Mouse (Mus musculus) midbrain, embryonic 15.5 days (tissue): ENCODE data around the gene Plxnb1. TPM values are rescaled to one million over a fixed set of nuclear protein-coding genes. Genes with fewer than 3 reads are reported as not detected.

Source experiments
- ATAC-seq: fragments of 200-750 bp; cut with Nextera tagmentation; replicated peaks from 2 replicates; pipeline ENCODE4 v1.8.0; 2017; ENCODE audit warnings: moderate TSS enrichment
- H3K27ac ChIP-seq: fragments of 300-500 bp; sonication (generic); 2 replicates; pipeline ENCODE4 v1.5.1; 2015; ENCODE audit warnings: mild to moderate bottlenecking, inconsistent platforms
- H3K27me3 ChIP-seq: fragments of 300-500 bp; sonication (generic); replicated peaks from 2 replicates; pipeline ENCODE4 v1.6.1; 2015; ENCODE audit warnings: inconsistent platforms
- H3K36me3 ChIP-seq: fragments of 300-500 bp; sonication (generic); replicated peaks from 2 replicates; pipeline ENCODE4 v1.6.1; 2015; ENCODE audit warnings: inconsistent platforms
- H3K4me1 ChIP-seq: fragments of 300-500 bp; sonication (generic); 2 replicates; pipeline ENCODE4 v1.6.1; 2015; ENCODE audit warnings: inconsistent platforms
- H3K4me2 ChIP-seq: fragments of 300-500 bp; sonication (generic); 2 replicates; pipeline ENCODE4 v1.6.1; 2015; ENCODE audit warnings: inconsistent platforms, mild to moderate bottlenecking, moderate library complexity
- H3K4me3 ChIP-seq: fragments of 300-500 bp; sonication (generic); 2 replicates; pipeline ENCODE4 v1.5.1; 2015; ENCODE audit warnings: mild to moderate bottlenecking, inconsistent platforms
- H3K9ac ChIP-seq: fragments of 300-500 bp; sonication (generic); 2 replicates; pipeline ENCODE4 v1.6.1; 2015; ENCODE audit warnings: mild to moderate bottlenecking, inconsistent platforms
- H3K9me3 ChIP-seq: fragments of 300-500 bp; sonication (generic); 2 replicates; pipeline ENCODE4 v1.6.1; 2016; ENCODE audit warnings: inconsistent platforms
- WGBS: fragments of 180-500 bp; shearing (Covaris S2); methylation state at CpG from one replicate; pipeline ENCODE4 v1.1.7; 2015; ENCODE audit warnings: mixed read lengths; 5-methylcytosine and 5-hydroxymethylcytosine counted together
- polyA plus RNA-seq: library from polyadenylated mRNA; unstranded; fragments of >200 nt; fragmentation: Nextera tagmentation; extraction: Ambion mirVana; gene quantifications from 2 replicates; pipeline ENCODE4 v1.2.1, GENCODE M21; 2015

The Plxnb1 gene
- polyA plus RNA-seq, 1 experiment from 2014 or later, result 27.3 TPM

DNA sequence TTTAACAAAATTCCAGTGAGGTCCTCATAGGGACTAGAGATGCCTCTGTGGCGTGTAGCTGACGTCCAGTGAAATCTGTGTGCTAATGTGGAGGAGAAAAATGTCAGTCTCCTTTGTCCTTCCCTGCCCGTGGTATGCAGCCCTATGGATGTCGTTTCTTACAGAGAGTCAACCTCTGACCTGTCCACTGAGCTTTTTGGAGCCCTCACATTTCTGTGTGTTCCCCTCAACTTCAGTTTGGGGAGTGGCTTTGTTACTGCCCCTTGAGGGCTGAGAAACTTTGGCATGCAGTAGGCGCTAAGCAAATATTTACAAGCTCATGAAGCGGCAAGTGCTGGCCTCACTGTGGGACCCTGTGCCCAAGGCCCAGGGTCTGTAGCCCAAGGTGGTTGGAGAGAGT is 2.1 kb downstream of the Plxnb1 start:
- H3K9me3 ChIP-seq, result no peaks in the 10 kb centered on the region
- 11% methylated on average over 6 of the region's 6 CpGs for WGBS
- peaks cover 6% of the 10 kb centered on the region; the same call in 1 of the 2 replicates for H3K36me3 ChIP-seq
- no peak for ATAC-seq
- peak overlapping the region; percentile 87 for H3K9ac ChIP-seq
- H3K4me1 ChIP-seq, result peaks cover 49% of the 10 kb centered on the region
- H3K4me2 ChIP-seq, result peak overlapping the region; percentile 85
- peak overlapping the region; percentile 99 for H3K27ac ChIP-seq
- H3K27me3 ChIP-seq, result no peaks in the 10 kb centered on the region
- H3K4me3 ChIP-seq, result peak overlapping the region; percentile 83

- Histone ChIP-seq H3K9me3 (no peaks in the 10 kb centered on the region), H3K36me3 (peaks cover 10% of the 10 kb centered on the region; the same call in 1 of the 2 replicates), H3K4me3 (peak overlapping the region; percentile 83), H3K4me1 (peaks cover 49% of the 10 kb centered on the region), H3K27me3 (no peaks in the 10 kb centered on the region), H3K4me2 (peak overlapping the region; percentile 85), H3K27ac (peak overlapping the region; percentile 99), H3K9ac (peak overlapping the region; percentile 18; the same call in 1 of the 2 replicates)
- 48% methylated on average over 5 of the region's 5 CpGs for WGBS
- ATAC-seq, result no peak
Observed at GRCm38 (mm10) chr9:109097831-109098230, 2.6 kb downstream of the Plxnb1 start.

- H3K36me3 ChIP-seq, result peaks cover 11% of the 10 kb centered on the region; the same call in 1 of the 2 replicates
- H3K4me1 ChIP-seq, result peaks cover 49% of the 10 kb centered on the region
- ATAC-seq, result no peak
- peak overlapping the region; percentile 18 for H3K9ac ChIP-seq
- H3K27ac ChIP-seq, result peak overlapping the region; percentile 99
- no peaks in the 10 kb centered on the region for H3K9me3 ChIP-seq
- H3K4me2 ChIP-seq, result peak overlapping the region; percentile 85
- no peaks in the 10 kb centered on the region for H3K27me3 ChIP-seq
- 82% methylated on average over 8 of the region's 8 CpGs for WGBS
- H3K4me3 ChIP-seq, result peak overlapping the region; percentile 83; the same call in 1 of the 2 replicates
Observed at GRCm38 (mm10) chr9:109098366-109098765, 3.2 kb downstream of the Plxnb1 start.

DNA sequence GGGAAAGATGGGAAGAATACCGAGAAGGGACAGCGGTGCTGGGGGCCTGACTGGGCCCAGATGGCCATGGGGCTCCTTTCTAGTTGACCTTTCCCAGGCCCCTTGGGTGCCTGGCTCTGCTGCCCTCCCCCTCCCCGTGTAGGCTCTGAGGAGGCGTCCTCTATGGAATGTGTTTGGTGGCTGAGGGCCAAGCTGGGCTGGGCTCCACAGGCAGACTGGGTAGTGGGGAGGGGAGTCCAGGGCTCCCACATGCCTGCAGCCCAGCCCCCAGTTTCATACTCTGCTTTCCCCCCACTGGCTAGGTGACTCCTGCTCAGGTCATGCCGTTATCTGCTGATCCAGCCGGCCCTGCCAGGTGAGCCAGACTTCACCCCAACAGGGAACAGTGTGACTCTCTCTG is 3.8 kb downstream of the Plxnb1 start:
- peak overlapping the region; percentile 2; the same call in 1 of the 2 replicates for H3K9ac ChIP-seq

GRCm38 (mm10) chr9:109100307-109100928 is 5.2 kb downstream of the Plxnb1 start:
- Histone ChIP-seq H3K27ac (no peak overlapping the region), H3K27me3 (no peaks in the 10 kb centered on the region), H3K4me1 (peaks cover 44% of the 10 kb centered on the region), H3K9me3 (no peaks in the 10 kb centered on the region), H3K36me3 (peaks cover 17% of the 10 kb centered on the region), H3K9ac (no peak overlapping the region), H3K4me2 (no peak overlapping the region), H3K4me3 (no peak overlapping the region)
- WGBS, result 91% methylated on average over 20 of the region's 20 CpGs
- ATAC-seq, result no peak

More for the DNA sequence above, 3.8 kb downstream of the Plxnb1 start:
- Histone ChIP-seq H3K4me1 (peaks cover 45% of the 10 kb centered on the region), H3K4me3 (no peak overlapping the region; the same call in 1 of the 2 replicates), H3K27ac (peak overlapping the region; percentile 99), H3K4me2 (peak overlapping the region; percentile 85), H3K27me3 (no peaks in the 10 kb centered on the region), H3K9me3 (no peaks in the 10 kb centered on the region), H3K36me3 (peaks cover 11% of the 10 kb centered on the region; the same call in 1 of the 2 replicates)
- no peak for ATAC-seq
- 51% methylated on average over 6 of the region's 6 CpGs for WGBS

DNA sequence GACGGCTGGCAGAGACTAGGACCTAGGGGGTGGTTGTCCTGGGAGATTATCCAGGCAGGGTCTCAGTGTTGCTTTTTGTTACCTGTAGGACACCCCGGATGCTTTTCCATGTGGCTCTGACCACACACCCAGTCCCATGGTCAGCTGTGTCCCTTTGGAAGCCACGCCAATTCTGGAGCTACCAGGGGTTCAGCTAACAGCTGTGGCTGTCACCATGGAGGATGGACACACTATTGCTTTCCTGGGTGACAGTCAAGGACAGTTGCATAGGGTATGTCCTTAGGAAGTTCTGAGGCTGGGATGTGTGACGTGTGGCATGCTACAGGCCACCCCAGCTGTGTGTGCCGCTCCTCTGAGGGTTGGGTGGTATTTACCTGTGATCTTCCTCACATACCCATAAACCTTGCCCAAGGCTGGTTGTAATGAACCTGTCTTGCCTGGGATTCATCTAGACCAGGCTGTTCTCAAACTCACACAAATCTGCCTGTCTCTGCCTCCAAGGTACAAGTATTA is 6.8 kb downstream of the Plxnb1 start:
- 91% methylated on average over 5 of the region's 5 CpGs for WGBS
- Histone ChIP-seq H3K9ac (no peak overlapping the region), H3K36me3 (peaks cover 33% of the 10 kb centered on the region), H3K9me3 (no peaks in the 10 kb centered on the region), H3K27me3 (no peaks in the 10 kb centered on the region), H3K4me2 (no peak overlapping the region), H3K4me1 (peaks cover 34% of the 10 kb centered on the region), H3K4me3 (no peak overlapping the region), H3K27ac (no peak overlapping the region)
- ATAC-seq, result no peak

- Histone ChIP-seq H3K4me2 (no peak overlapping the region), H3K36me3 (peaks cover 37% of the 10 kb centered on the region), H3K4me3 (no peak overlapping the region), H3K27me3 (no peaks in the 10 kb centered on the region), H3K9me3 (no peaks in the 10 kb centered on the region), H3K27ac (no peak overlapping the region), H3K4me1 (peaks cover 29% of the 10 kb centered on the region), H3K9ac (no peak overlapping the region)
- no peak for ATAC-seq
- whole genome bisulfite sequencing, result 96% methylated on average over 3 of the region's 3 CpGs
Observed at GRCm38 (mm10) chr9:109102541-109102940, 7.4 kb downstream of the Plxnb1 start.

DNA sequence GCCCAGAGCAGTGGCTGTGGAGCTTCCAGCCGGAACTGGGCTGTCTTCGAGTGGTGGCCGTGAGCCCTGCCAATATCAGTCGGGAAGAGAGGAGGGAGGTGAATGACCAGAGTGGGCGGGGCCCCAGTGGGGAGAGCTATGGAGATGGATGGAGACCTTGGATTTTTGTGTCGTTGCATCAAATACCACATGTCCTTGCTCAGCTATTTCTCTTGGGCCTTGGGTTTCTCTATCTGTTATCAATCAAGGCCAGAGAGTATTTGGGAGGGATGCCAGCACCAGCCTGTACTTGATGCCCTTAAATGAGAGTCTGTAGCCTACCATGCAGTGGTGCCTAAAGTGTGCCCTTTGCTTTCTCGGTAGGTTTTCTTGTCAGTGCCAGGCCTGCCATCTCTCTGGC is 8.1 kb downstream of the Plxnb1 start:
- Histone ChIP-seq H3K9ac (no peak overlapping the region), H3K36me3 (peaks cover 42% of the 10 kb centered on the region), H3K27ac (no peak overlapping the region), H3K9me3 (no peaks in the 10 kb centered on the region), H3K4me2 (no peak overlapping the region), H3K4me3 (no peak overlapping the region), H3K4me1 (peaks cover 22% of the 10 kb centered on the region), H3K27me3 (no peaks in the 10 kb centered on the region)
- 82% methylated on average over 7 of the region's 7 CpGs for WGBS
- no peak for ATAC-seq

DNA sequence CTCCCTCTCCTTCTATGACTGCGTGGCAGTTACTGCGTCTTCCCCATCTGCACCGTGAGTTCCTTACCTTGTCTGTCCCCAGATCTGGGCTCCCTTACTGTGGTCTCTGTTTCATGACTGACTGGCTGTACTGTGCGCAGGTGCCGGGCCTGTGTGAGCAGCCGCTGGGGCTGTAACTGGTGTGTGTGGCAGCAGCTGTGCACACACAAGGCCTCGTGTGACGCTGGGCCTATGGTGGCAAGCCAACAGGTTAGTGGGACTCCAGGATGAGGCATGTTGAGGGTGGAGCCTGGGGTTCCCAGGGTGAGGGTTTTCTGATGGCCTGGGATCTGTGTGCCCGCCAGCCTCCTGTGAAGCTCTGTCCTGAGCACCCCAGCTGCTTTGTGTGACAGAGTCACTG is 8.9 kb downstream of the Plxnb1 start:
- no peak overlapping the region for H3K4me3 ChIP-seq
- H3K36me3 ChIP-seq, result peaks cover 51% of the 10 kb centered on the region
- no peaks in the 10 kb centered on the region for H3K9me3 ChIP-seq
- no peak overlapping the region for H3K27ac ChIP-seq
- H3K9ac ChIP-seq, result no peak overlapping the region
- no peaks in the 10 kb centered on the region for H3K27me3 ChIP-seq
- no peak for ATAC-seq
- peaks cover 13% of the 10 kb centered on the region for H3K4me1 ChIP-seq
- no peak overlapping the region for H3K4me2 ChIP-seq
- WGBS, result 89% methylated on average over 9 of the region's 9 CpGs

DNA sequence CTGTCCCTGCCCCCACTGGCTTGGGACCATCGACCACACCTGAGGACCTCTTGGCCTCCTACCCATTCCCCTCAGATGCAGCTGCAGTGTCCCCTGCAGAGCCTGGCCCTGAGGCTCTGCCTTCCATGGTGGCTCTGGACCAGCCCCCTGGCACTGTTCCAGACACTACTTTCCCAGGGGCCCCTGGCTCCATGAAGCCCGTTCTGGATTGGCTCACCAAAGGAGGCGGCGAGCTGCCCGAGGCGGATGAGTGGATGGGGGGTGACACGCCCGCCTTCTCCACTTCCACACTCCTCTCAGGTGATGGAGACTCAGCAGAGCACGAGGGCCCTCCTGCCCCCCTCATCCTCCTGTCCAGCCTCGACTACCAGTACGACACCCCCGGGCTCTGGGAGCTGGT is 9.8 kb downstream of the Plxnb1 start:
- ATAC-seq, result no peak; the same call in 1 of the 2 replicates
- H3K4me1 ChIP-seq, result peaks cover 7% of the 10 kb centered on the region; the same call in 1 of the 2 replicates
- WGBS, result 73% methylated on average over 12 of the region's 12 CpGs
- H3K27me3 ChIP-seq, result no peaks in the 10 kb centered on the region
- H3K9me3 ChIP-seq, result no peaks in the 10 kb centered on the region
- no peak overlapping the region for H3K4me3 ChIP-seq
- no peak overlapping the region for H3K9ac ChIP-seq
- no peak overlapping the region for H3K4me2 ChIP-seq
- H3K27ac ChIP-seq, result peak overlapping the region; percentile 32; the same call in 1 of the 2 replicates
- peaks cover 58% of the 10 kb centered on the region for H3K36me3 ChIP-seq

GRCm38 (mm10) chr9:109105648-109106047 is 10.5 kb downstream of the Plxnb1 start:
- WGBS, result 95% methylated on average over 12 of the region's 12 CpGs
- Histone ChIP-seq H3K9me3 (no peaks in the 10 kb centered on the region), H3K4me2 (no peak overlapping the region), H3K4me1 (peaks cover 7% of the 10 kb centered on the region; the same call in 1 of the 2 replicates), H3K27me3 (no peaks in the 10 kb centered on the region), H3K4me3 (no peak overlapping the region), H3K36me3 (peaks cover 64% of the 10 kb centered on the region), H3K27ac (no peak overlapping the region), H3K9ac (no peak overlapping the region)
- no peak for ATAC-seq

- no peaks in the 10 kb centered on the region for H3K9me3 ChIP-seq
- no peak for ATAC-seq
- H3K27ac ChIP-seq, result no peak overlapping the region
- H3K36me3 ChIP-seq, result peaks cover 77% of the 10 kb centered on the region
- WGBS, result 79% methylated on average over 5 of the region's 6 CpGs
- peaks cover 7% of the 10 kb centered on the region; the same call in 1 of the 2 replicates for H3K4me1 ChIP-seq
- H3K4me2 ChIP-seq, result no peak overlapping the region
- no peak overlapping the region for H3K4me3 ChIP-seq
- no peaks in the 10 kb centered on the region for H3K27me3 ChIP-seq
- H3K9ac ChIP-seq, result no peak overlapping the region
Observed at GRCm38 (mm10) chr9:109107341-109107740, 12.2 kb downstream of the Plxnb1 start.

DNA sequence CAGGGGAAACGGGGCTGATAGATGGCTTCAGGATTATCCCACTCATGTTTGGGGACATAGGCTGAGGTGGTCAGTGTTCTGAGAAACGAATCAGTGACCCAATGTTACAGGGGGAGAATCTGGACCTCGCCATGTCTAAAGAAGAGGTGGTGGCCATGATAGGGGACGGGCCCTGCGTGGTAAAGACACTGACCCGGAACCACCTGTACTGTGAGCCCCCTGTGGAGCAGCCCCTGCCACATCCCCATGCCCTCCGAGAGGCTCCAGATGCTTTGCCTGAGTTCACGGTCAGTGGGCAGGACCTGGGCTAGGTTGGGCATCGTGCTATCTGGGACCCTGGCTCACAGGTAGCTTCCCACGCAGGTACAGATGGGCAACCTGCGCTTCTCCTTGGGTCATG is 15.1 kb downstream of the Plxnb1 start:
- no peak for ATAC-seq
- H3K4me3 ChIP-seq, result no peak overlapping the region
- no peak overlapping the region for H3K27ac ChIP-seq
- peaks cover 92% of the 10 kb centered on the region for H3K36me3 ChIP-seq
- H3K4me1 ChIP-seq, result no peaks in the 10 kb centered on the region
- no peak overlapping the region for H3K9ac ChIP-seq
- 93% methylated on average over 11 of the region's 11 CpGs for WGBS
- no peaks in the 10 kb centered on the region for H3K27me3 ChIP-seq
- H3K9me3 ChIP-seq, result no peaks in the 10 kb centered on the region
- H3K4me2 ChIP-seq, result no peak overlapping the region
